Mouse (Mus musculus) ovary, postnatal 10 days (tissue): Measurements from ENCODE around the gene Fkbp11.
A peak's percentile ranks its signal among the peaks of the same experiment; 100 is the strongest.

Experiments
- DNase-seq: peaks from one replicate; pipeline ENCODE4 v3.0.0; 2022; ENCODE audit warnings: low spot score

Gene Fkbp11

DNA sequence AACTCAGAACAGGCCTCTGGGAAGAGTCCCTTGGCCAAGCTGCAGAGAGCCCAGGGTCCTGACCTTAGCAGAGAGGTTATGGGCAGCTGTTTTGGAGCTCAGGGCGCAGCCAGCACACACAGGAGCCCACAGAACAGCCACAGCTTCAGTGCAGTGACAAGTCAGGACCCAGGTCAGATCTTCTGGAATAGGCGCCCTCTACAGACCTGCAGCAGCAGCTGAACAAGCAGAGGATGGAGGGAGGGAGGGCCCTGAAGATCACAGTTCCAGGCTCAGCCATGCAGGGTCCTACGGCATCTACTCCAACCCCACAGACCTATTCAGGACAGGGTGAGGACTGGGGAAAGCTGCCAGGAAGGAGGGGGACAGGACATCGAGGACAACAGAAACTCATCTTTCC is 10.8 kb upstream of the Fkbp11 start:
- no peak for DNase-seq

DNA sequence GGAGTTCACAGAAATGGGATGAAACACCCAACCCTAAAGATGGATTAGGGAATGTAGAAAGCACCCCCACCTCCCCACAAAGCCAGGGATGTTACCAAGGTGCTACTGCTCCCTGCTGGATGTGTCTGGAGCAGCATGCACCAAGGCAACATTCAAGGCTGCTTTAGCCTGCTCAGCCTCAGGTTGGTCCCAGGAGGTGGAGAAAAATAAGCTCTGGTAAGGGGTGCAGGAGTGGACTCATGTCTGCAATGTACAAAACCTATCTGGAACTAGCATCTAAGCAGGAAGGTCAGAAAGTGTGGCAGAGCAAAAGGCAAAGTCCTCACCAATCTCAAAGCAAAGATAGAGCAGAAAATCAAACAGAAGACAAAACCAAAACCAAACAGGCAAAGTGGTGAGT is 9.9 kb upstream of the Fkbp11 start:
- DNase-seq: no peak

DNA sequence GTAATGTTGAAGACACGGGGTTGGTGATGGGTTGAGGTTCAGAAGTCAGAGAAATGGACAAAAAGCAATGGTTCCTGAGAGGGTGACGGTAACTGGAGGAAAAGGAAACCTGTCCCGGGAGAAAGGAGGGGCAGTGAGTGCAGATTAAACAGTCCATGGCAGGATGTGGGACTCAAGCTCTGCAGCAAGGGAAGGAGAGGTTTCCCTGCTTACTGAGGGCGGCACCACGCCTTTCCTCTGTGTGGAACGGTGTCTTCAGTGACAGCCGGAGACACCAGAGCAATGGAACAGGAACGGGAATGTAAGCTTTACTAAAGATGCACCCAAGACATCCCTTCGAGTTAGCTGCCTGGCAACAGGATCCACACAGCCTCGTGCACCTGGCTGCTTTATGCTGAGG is 8.5 kb upstream of the Fkbp11 start:
- no peak for DNase-seq

DNA sequence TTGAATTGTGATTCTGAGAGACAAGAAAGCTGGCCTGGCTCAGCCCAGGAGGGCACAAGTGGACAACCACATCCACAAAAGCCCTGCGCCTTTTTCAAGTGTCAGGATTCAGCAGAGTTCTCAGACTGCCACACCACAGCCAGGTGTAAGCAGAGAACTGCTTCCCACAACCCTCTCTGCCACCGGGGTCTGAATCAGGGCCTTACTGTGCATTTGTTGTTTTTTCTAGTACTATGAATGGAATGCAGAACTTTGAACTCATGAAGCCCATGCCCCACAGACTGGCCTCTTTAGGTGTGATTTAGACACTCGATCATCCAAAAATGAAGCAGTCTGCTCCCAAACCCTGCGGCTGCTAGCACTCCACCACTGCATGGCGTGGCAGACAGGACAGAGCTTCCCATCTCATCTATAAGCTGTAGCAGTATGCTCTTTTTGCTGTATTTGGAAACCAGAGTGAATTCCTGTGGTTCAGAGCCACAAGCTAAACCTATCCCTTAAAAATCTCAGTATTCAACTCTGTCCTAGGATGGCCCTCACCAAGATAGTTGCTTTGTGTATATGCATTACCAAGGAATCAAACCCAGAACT is 6.1 kb upstream of the Fkbp11 start:
- no peak for DNase-seq

DNA sequence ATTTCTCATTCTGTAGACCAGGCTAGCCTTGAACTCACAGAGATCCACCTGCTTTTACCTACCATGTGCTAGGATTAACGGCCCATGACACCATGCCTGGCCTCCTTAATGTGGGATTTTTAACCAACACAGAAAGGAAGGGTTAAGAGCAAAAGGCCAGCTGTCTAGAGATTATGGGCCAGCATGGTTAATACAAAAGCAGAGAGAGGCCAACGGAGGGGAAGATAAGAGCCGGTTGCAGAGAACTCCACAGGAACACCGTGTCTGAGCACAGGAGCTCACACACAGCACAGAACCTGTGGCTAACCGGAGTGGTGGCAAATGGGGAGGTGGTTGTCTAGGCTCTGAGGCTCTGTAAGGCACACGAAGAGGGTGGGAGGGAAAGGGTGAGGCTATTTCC is 5.4 kb upstream of the Fkbp11 start:
- no peak for DNase-seq

DNA sequence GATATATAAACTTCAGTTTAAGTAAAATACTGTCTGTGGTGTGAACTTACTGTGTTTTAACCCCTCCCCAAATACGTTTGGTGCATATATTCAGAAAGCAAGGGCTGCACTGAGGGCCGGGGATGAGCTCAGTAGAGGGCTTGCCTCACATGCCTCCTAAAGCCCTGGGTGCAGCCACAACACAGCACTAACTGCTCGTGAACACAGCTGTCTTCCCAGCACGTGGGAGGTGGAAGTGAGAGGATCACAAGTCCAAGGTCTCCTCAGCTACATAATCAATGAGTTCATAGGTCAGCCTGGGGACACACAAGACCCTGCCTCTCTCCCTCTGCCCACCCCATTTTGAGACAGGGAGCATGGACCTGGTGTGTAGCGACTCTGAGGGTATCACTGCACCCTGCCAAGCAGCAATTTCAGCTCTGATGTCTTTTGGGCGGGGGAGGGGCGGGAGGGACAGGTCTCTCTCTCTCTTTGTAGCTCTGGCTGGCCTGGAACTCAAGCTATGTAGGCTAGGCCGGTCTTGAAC is 4.1 kb upstream of the Fkbp11 start:
- DNase-seq: no peak

DNA sequence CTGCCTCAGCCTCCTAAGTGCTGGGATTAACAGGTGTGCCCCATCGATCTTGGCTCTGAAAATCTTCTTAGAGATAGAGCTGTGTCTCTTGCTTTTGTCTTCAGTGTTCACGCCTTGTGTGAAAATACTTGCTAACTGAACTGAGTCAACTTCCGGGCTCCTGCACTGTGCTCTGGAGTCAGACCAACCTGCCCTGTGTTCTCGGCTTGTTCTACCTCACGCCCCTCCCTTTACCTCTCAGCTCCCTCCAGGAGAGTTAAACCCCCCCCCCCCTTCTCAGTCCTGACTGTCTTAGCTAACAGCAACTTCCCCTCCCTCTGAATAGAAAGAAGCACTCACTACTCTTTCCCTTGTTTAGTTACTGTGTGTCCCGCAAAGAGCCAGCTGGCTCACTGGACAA is 2.8 kb upstream of the Fkbp11 start:
- no peak for DNase-seq

DNA sequence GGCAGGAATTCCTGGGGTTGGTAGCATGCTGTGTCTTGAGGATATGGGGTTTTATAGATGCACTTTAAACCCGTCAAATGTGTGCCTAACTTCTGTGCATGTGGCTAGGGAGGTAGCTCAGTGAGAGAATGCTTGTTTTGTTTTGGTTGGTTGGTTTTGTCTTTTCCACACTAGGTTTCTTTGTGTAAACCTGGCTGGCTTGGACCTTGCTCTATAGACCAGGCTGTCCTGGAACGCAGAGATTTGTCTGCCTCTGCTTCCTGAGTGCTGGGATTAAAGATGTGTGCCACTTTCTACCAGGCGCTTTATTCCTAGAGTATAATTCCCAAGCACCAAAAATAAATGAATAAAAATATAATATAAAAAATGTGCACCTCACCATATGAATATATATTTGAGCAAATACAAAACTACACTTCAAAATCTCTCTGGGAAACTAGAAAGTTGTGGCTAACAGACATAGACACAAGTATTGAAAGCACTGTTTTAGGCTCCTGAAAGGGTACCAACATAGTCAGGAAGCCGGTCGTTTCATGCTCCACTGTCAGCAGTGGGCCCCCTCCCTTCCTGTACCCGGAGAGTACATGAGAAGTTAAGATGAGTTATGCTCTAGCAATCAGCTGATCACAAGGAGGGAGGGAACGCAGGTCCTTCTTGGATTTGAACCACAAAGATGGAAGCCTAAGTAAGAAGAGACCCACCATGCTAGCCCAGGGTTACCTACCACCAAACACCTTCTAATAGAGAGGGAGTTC is 2.0 kb upstream of the Fkbp11 start:
- DNase-seq: no peak

DNA sequence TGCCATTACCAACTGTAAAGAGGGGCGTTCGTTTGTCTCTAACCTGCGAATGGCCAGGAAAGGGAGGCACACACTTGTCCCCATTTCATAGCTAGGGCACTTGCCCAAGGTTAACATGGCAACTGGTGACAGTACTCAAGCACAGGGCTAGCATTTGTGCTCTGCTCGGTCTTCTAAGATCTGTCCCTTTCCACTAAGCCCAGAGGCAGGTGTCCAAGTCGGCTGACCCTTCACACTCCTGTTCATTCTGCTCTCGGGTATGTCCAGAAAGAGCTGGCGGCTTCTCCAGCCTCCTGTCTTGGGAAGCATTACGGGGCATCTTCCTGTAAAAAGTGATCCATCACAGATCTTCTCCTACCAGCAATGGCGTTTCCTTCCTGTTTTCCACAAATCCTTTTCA is 368 bp upstream of the Fkbp11 start:
- DNase-seq: no peak

DNA sequence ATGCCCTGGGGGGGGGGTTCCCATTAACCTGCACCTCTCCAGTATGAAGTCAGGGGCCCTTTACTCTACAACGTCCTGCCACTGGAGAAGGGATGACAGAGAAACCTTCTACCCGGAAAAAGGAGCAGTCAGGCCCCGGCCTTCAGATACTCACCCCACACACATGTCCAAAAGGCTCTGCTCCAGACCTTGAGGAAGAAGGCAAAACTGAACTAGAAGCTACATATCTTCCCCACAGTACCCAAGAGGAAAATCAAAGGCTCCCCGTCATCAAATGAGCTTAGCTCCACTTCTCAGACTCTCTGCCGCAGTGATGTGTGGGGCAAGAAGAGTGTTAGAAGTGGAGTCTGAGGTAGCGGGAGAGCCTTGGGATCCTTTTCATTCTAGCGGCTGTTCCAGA is 1.3 kb downstream of the Fkbp11 start:
- DNase-seq: no peak

DNA sequence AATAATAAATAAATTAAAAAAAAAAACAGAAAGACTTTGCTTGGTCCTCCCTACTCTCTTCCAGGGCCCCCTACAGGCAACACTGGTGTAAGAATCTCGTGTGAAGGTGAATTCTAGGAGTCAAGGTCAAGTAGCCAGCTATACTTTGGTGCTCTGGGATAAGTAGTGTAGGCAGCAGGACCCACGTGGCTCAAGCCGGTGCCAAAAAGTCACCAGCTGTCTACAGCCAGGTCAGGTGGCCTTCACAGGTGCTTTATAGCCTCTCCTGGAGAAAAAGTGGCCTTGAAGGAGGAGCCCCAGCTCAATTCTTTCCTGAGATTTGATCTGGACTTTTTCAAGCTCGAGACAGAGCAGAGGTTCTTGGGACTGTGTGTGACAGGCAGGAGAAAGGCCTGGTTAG is 1.9 kb downstream of the Fkbp11 start:
- no peak for DNase-seq

DNA sequence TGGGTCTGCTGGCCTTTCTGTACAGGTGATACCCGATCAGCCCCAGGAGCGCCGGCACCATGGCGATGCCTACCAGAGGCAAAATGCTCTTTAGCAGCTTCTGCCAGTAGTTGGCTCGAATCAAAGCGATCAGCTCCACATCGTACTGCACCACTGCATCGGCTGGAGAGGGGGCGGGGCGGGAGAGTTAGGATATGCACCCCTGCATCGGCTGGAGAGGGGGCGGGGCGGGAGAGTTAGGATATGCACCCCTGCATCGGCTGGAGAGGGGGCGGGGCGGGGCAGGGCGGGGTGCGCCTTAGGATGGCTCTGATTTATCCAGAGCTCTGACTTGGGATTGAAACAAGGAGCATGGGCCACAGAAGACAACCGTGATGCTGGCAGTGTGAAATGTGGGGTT is 3.6 kb downstream of the Fkbp11 start:
- no peak for DNase-seq

DNA sequence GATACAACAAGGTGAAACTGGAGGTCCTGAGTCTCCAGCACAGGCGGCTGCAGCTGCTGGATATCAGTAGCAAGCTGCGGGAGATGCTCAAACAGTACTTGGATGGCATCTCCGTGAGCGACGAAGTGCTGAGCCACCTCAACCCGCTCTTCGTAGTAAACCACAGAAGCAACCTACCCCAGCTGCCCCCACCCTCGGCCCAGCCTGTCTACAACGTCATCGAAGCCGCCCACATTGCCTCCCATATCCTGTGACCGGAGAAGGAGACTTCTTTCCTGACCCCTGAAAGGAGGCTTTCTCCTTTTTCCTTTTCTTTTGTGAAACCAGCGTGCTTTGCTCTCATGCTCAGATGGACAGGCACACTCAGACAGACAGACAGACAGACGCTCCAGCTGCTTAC is 5.1 kb downstream of the Fkbp11 start:
- DNase-seq: no peak

DNA sequence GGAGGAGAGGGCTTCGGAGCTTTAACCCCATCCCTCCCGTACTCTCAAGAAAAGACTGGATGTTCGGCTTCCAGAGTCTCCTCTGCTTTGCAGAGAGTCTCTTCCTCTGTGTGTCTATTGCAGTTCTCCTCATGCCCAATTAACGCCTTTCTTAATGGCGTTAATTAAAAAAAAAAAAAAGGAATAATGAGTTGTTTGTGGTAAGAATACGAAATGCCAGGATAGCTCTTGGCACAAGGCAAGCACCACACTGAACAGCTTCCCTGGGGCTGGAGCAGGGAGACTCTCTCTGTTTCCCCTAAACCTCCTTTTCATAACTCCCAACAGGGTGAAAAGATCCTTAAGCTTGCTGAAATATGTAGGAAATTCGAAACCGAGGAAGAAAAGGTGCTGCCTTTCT is 5.8 kb downstream of the Fkbp11 start:
- no peak for DNase-seq

DNA sequence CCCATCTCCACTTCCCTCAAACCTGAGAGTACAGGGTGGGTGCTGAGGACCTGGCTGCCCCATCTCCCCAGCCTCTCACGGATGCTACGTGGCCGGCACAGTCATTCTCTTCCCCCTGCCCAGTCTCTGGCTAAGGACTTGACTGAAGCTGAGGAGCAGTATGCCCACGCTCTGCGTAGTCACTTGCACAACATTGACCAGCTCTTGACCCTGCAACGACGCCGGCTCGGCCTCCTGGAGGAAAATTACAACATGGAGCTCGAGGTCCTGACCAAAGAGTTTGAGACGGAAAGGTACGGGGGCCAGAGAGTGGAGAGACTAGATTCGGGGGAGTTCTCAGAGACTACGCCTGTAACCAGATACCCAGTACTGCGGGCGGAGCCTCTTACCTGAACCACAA is 10.7 kb downstream of the Fkbp11 start:
- no peak for DNase-seq

DNA sequence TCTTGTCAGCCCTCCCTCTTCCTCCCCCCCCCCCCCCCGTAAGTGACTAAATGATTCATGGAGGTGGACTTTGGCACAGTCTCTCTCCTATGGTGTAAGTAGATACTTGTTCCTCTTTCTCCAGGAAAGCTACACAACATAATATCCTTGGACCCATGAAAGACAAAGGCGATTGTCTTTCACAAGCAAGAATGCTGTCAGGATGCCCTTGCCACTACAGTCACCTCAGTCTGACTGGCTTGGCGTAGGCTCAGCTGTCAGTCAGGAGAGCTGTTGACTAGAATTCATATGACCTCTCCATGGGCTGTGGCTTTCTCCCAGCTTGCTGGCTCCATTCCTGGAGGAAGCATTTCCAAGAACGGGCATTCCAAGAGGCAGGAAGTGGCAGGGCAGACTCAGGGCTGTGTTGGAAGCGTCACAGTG is 13.8 kb downstream of the Fkbp11 start:
- no peak for DNase-seq

DNA sequence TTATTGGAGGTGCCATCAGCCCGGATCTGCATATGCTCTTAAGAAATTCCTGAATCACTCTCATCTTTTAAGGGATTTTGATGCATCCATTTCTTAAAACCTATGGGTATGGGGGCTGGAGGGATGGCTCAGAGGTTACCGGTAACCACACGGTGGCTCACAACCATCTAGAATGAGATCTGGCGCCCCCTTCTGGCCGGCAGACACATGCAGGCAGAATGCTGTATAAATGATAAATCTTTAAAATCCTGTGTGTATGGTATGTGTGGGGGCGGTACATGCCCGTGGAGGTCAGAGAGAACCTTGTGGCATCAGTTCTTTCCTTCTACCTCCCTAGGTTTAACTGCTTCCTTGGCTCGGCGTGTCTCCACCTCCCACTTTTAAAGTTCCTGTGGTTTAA is 17.6 kb downstream of the Fkbp11 start:
- peak; percentile 35 for DNase-seq

DNA sequence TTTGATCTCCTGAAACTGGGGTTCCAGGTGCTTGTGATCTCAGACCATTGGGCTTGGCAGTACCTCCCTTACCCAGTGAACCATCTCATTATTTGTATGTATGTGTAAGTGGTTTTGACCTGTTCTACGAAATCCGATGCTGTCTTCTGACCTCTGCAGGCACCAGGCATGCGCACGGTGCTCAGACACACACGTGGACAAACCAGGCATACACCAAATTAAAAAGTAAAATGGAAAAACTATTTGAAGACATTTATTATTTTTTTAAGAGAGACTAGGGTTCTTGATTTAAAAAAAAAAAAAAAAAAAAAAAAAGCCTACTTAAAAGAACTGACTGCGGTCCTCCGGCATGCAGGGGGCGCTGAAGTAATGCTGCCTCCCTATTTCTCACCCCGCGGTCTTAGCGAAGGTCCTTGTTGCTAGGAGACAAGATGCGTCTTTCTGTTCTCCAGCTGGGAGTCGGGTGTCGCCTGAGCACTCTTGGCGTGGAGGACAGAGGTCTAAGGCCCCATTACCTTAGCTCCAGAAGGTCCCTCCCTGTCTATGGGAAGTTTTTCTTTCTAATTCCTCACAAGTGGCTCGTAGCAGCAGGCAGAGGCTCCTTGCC is 20.1 kb downstream of the Fkbp11 start, which contains the start of gene Ccdc65:
TSS of gene Ccdc65 (plus strand) at position 442 of the 607 bp plus-strand sequence.
- DNase-seq: peak; percentile 60

DNA sequence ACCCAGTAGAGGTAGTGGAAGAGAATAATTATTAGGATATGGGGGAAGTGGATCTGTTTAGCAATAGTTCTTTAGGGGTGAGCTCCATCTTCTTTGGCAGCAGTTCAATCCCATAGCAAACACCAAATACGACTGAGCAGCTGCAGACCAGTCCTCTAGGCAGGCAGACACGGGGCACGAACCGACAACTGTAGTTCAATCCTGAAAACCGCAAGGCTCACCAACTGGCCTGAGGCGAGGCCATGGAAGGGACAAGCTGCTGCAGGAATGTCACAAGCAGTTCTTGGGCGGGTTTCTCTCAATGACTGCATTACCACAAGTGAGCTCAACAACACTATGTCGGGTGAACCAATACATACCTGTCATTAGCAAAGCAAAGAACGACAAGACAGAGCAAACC is 23.7 kb downstream of the Fkbp11 start:
- no peak for DNase-seq

DNA sequence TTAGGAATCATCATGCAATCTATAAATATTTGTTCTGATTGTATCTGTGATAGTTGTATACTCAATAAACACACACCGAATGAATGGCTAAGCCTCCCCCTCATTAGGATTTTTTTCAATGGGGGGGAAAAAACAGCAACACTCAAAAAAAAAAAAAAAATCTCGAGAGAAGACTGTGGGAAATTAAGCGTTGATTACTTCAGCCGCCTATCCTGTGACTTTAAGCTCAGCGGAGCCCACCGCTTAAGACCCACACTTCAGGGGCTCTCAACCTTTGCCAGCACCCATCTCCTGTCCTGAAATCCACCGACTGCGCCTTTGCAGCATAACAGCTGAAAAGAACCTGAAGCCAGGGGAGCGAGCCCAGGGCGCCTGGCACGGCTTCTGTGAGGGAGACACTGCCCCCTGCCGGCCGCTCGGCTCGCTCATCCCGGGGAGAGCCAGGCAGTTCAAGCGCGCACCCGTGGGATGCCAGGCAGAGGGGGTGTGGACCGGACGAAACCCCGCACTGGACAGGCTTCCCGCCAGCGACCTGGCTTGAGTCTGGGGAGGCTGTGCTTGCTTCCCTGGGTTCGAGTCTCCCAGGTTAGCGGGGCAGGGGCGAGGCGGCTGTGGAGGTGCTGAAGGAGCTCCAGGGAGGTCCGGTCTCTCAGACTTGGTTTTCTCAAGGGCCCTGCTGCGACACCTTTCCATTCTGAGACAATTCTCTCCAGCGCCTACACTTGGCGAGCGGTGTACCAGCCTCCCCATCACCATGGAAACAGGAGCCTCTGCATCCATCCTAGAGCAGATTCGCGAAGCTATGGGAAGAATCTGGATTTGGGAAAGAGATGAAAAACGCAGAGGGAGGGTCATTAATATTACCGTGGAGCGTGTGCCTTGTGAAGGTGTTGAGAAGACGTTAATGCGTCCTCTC is 28.6 kb downstream of the Fkbp11 start:
- DNase-seq: peak; percentile 72

DNA sequence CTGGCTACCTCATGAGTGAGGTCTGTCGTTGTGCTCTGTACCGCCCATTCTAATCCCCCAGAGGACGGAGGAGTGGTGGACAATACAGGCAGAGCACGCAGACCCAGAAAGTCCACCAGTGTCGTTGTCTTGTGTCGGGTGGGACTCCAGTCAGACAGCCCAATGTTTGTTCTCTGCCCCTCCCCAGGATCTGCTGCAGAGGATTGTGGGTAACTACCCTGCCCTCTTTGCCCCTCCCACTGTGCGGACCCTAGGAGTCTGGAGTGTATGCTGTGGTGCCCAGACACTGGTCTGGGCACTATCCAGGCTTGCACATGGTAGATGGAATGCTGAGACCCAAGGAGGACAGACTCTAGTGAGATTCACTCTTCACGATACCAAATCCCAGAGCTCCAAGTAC is 31.8 kb downstream of the Fkbp11 start:
- no peak for DNase-seq

DNA sequence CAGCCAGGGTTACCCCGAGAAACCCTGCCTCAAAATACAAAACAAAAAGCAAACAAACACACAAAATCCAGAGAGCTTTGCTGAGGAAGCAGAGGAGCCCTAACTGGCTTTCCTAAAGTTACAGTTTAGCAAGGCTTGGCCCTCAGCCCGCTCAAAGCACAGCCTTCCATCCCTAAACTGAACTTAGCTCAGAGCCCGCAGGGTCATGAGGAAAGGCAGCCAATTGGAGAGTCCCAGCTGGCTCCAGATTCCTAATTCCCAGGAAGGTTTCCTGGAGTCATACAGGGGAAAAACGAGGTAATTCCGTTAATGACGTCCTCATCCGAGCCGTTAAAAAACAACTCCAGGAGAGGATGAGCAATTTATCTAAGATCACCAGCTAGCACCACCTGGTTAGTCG is 32.3 kb downstream of the Fkbp11 start:
- no peak for DNase-seq
